Mouse (Mus musculus): Measurements from ENCODE around the gene Nlrp6.
"Not testable (repeated sequence)": the region's sequence is repeated elsewhere in the genome, so short reads cannot be mapped to it uniquely, and the experiment has no call there.

The Nlrp6 gene

DNA sequence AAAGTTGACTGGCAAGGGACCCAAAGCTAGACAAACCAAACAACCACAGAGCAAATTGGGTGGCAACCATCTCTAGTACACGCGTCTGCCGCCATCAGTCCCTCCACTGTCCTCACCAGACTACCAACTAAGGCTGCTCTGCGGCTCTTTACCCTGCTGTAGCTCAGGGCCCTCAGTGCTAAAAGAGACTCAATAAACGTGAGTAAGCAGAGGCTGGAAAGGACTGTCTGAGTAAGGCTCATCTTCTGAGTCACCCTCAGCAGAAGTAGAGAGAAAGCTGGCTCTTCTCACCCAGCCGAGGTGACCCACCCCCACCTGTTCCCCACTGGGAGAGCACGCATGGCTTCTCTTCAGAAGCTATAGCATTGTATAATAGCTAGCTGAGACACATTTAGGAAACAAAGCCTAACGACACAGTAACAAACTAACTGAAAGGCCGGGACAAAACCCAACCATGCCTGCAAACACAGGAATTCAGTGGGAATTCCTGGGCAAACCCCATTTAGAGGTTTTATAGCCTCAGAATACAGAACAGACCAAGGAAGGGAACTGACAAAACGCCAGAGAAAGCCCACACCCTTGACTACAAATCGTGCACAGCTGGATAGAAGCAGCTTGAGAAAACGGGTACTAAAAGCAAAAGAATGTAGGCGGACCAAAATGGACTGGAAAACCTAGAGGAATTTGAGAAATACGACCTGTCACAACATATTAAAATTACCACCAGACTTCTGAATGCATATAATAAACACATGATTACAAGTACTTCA, 52.9 kb downstream of the Nlrp6 start:
- no peak for DNase-seq (ENCODE audit: low read depth, low spot score)

DNA sequence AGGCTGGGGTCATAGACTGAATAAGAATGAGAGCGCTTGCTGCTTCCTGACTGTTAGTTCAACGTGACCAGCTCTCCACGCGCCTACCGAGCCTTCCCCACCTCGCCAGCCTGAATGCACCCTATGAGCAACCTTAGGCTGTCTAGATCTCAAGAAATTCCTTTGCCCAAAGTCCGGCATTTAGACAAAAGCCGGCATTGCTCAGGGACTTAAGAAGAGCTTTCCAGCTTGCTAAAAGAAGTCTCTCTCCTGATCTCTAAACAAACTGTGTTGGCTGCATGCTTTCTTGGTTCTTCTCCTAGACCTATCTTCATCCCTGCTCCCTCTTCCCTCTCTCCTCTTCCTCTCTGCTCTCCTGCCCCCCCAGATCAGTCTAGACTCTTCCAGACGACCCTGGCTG, 54.2 kb downstream of the Nlrp6 start:
- no peak for DNase-seq (ENCODE audit: low read depth, low spot score)

DNA sequence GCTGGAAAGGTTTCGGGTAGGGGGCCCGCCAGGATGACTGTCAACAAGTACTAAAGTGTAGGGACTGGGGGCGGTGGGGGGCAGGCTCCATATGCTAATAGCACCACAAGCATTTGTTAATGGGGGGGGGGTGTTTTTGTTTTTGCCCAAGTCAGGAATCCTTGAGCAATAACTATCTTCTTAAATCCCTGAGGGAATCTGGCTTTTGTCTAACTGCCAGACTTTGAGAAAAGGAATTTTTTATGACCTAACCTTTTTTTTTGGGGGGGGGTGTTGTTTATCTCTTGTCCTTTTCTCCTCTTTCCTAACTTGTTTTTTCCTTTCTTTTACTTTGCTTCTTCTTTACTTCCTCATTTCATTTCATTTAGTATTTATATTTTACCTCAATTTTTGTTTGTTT, 54.8 kb downstream of the Nlrp6 start:
- no peak for DNase-seq (ENCODE audit: low read depth, low spot score)

DNA sequence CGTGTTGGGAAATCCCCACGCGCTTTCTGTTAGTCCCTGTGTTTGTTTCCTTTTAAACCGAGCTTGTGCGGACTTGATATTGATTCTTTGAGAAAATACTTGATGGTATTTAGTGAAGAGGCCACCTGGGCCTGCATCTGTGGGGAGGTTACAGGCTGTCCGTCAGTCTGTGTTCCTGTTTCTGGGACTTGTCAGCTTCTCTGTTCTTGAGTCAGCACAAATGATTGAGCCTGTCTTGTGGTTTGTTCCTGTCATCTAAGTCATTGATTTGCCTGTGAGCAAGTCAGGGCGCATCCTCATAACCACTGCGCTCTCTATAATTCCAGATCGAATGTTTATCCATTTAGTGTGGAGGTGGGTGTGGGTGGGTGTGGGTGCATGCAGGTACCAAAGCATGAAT, 56.0 kb downstream of the Nlrp6 start:
- DNase-seq (ENCODE audit: low read depth, low spot score) = not testable (repeated sequence)

Measured in forelimb bud, embryonic 11.5 days (tissue).